Mouse (Mus musculus) embryonic stem cell, embryonic (primary cell): ENCODE measurements around the gene Hint3.

ENCODE experiments used
- CTCF ChIA-PET, 4 experiments: fragments of 300-600 bp in 2 of 4; fragments of 350-600 bp in 2 of 4; sonication (Branson Sonifier 250); formaldehyde crosslinking; loops; one replicate each; lab custom pipeline; 2022; ENCODE audit warnings: inconsistent platforms in 2 of 4; lab: Charles Lee
- POLR2A ChIA-PET, 4 experiments: fragments of 300-600 bp in 2 of 4; fragments of 350-600 bp in 2 of 4; sonication (Branson Sonifier 250); formaldehyde crosslinking; loops; one replicate each; lab custom pipeline; 2022; ENCODE audit warnings: antibody characterized with exemption in 4 of 4, inconsistent platforms in 1 of 4; lab: Charles Lee

Gene Hint3

DNA sequence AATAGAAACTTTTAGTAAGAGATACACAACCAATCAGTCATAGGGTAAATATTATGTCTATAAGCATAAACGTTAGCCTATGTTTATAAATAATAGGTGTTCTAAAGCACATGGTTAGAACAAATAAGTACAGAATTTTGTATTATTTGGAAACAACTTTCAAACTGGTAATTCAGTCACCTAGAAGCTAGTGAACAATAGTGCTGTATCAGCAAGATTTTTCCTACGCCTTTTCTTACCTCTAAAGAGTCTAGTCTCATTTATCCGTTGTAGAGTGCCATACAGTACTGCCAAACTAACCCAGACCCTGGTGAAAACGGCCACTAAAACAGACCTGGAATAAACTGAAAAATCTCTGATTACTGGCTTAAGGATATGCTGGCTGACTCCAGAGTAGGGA is 16.4 kb downstream of the Hint3 start:
- ChIA-PET CTCF (no interaction called here), POLR2A (interaction anchor here in 1 of 4 experiments (3.8 kb wide), 1 partner anchor 12 kb away, joined by 20 read pairs; the partner anchor contains the start of gene Trmt11)

DNA sequence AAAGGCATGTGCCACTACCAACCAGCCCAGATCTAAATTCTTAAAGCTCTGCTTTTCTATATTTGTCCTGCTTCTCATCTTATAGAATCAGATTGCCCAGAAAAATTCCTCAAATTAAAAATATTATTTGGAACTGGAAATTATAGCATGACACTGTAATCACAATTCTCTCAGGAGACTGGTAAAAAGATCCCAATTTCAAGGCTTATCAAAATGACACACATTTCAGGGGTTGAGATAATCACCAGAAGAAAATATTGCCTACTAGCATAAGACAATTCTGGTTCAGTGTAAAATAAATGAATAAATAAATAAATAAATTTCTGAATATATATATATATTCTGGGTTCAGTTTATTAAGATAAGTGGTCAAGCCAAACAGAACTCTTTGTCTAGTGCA is 19.8 kb downstream of the Hint3 start:
- POLR2A ChIA-PET = interaction anchor here in 2 of 4 experiments (0.9 to 3.8 kb wide), 4 partner anchors 9 to 17 kb away, joined by 4 to 20 read pairs (median 4); partner anchors contain the start of gene Trmt11 (in 2 of the 2)

DNA sequence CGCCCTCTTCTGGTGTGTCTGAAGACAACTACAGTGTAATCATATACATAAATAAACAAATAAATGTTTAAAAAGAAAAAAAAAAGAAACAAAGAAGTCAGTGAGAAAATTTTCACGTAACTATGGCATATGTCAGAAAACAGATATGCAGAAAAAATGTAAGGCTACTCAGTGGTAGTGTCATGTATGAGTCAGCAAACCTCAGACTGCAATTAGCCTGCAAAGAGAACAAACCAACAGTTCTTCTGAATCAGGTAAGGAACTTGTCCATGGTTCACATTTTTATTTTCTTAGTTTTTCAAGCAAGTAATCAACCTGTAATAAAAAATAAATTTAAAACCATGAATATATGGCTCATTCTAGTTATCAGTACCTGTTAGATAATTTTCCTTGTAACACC is 21.3 kb downstream of the Hint3 start:
- ChIA-PET POLR2A (no interaction called here), CTCF (no interaction called here)

More for the DNA sequence above, 19.8 kb downstream of the Hint3 start:
- CTCF ChIA-PET = no interaction called here

DNA sequence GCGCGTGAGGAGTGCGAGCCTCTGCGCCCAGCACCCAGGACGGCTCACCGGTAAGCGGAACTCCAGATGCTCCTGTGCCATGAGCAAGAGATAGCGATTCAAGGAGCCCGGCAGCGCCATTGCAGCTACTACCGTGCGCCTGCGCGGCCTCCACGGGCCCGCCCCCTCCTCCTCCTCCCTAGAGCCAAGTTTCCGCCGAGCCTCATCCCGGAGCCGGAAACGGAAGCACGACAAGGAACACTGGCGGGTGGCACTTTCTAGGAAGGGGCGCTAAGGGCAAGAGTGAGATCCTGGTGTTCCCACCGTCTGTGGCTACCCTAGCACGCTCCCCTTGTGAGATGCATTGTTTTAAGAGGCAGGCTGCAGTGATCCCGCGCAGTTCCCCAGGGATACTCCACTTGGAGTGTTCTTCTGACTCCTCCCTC is 28.9 kb downstream of the Hint3 start, which contains the start of gene Trmt11:
TSS of gene Trmt11 (minus strand) at position 208 of the 425 bp plus-strand sequence.
- CTCF ChIA-PET = interaction anchor here in 1 of 4 experiments (0.7 kb wide), 1 partner anchor 919 kb away, joined by 8 read pairs; no protein-coding TSS in a partner anchor

DNA sequence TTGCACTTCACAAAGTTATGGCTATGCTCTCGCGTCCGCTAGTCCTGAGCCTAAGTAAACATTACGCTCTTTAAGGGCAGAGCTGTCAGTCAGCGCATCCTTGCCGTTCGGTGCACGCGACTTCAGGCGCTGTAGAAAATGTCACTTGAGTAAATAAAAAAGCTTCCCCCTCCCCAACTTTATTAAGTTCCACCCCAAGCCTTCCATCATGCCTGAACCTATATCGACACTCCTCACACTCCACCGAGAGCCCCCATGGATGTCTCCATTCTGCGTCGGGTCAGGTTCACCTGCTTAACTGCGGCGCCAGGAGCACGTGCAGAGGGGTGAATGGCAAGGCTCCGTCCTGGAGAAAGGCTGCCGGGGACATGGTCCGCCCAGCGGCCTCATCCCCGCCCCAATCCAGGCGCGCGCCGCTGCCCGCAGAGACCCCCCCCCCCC is 29.3 kb downstream of the Hint3 start:
- POLR2A ChIA-PET = interaction anchor here in 3 of 4 experiments (0.6 to 3.7 kb wide), 29 partner anchors 9 to 1287 kb away, joined by 3 to 29 read pairs (median 4); partner anchors contain the start of genes Ncoa7 (in 3 of the 3), Echdc1 (in 1 of the 3) and Hddc2 (in 1 of the 3)
- CTCF ChIA-PET = interaction anchor here in 1 of 4 experiments (0.7 kb wide), 1 partner anchor 920 kb away, joined by 8 read pairs; no protein-coding TSS in a partner anchor

More for the DNA sequence above, 28.9 kb downstream of the Hint3 start, which contains the start of gene Trmt11:
- POLR2A ChIA-PET = interaction anchor here in 3 of 4 experiments (0.6 to 3.7 kb wide), 29 partner anchors 9 to 1287 kb away, joined by 3 to 29 read pairs (median 4); partner anchors contain the start of genes Ncoa7 (in 3 of the 3), Echdc1 (in 1 of the 3) and Hddc2 (in 1 of the 3)

DNA sequence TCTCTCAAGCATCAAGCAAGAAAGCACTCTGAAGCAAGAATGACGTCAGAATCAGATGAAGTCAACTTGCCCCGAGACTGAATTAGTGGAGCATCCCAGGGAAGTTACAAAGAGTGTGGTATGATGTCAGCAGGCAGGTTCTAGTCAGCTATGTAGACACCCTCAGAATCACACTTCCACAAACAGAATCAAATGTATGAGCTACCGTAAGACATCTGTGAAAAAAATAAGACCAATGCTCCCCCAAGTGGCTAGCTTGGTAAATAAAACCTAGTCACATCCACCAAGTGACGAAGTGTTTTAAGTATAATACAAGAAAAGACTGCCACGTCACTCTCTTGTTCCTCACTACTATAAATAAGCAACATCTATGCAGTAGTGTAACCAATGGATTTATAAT is 42.4 kb downstream of the Hint3 start:
- POLR2A ChIA-PET = interaction anchor here in 3 of 4 experiments (0.6 to 3.6 kb wide), 6 partner anchors 11 to 82 kb away, joined by 3 to 16 read pairs (median 4); partner anchors contain the start of gene Trmt11 (in 2 of the 3)
- CTCF ChIA-PET = no interaction called here

DNA sequence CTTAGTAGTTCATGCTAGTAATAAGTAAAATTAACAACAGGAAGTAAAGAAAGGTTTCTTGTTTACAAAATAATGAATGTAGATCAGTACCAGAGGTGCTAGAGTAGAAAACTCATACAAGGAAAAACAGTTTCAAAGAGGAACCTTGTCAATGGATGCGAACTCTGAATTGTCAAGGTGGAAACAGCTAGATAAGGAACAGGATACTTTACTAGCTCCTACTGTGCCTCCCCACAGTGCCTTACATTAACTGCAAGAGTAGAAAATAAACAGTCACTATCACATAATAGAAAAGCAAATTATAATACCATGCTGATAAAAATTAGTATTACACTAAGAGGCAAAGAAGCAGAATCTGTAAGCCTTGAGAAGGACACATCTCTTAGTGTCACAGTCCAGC is 43.7 kb downstream of the Hint3 start:
- CTCF ChIA-PET = no interaction called here

DNA sequence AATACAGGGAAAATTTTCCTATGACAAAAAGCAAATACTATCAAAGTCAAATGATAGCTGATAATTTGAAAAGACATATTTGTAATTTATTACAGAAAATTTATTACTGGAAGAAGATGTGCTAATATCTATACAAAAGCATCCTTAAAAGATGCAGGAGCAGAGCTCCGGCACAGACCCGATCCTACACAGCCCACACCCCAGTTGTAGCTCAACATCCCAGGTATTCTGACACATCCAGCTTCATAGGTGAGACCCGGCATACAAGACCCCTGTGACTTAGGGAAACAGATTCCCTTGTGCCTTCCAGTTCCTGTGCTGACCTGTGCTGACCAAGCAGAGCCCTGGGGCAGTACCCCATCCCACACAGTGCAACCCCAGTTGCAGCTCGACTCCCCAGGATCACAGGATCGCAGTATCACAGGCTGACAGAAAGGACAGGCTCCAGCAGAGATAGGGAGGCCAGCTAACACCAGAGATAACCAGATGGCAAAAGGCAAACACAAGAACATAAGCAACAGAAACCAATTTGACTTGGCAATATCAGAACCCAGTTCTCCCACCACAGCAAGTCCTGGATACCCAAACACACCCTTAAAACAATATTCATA is 51.7 kb downstream of the Hint3 start:
- ChIA-PET POLR2A (interaction anchor here in 1 of 4 experiments (1.0 kb wide), 1 partner anchor 14 kb away, joined by 3 read pairs; no protein-coding TSS in a partner anchor), CTCF (interaction anchor here in 1 of 4 experiments (0.6 kb wide), 1 partner anchor 157 kb away, joined by 3 read pairs; no protein-coding TSS in a partner anchor)

More for the DNA sequence above, 43.7 kb downstream of the Hint3 start:
- POLR2A ChIA-PET = interaction anchor here in 2 of 4 experiments (0.7 to 3.6 kb wide), 2 partner anchors 14 to 15 kb away, joined by 3 to 16 read pairs; partner anchors contain the start of gene Trmt11 (in 1 of the 2)

DNA sequence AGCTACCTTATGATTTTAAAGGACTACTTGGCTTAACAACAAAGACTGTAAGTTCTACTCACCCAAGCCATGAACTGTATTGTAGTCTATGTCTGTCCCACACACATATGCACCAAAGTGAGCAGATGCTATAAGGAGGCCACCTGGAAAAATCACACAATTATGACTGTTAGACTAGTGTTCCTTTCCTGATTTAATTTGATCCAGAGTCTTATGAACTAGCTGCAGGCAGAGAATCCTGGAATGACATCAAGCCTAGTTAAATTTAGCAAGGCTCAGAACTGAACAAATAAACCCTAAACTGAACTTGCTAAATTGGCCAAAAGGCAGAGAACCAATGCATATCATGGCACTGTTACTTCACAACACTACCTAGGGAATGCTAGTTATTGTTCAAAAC is 63.1 kb downstream of the Hint3 start:
- ChIA-PET CTCF (no interaction called here), POLR2A (no interaction called here)

DNA sequence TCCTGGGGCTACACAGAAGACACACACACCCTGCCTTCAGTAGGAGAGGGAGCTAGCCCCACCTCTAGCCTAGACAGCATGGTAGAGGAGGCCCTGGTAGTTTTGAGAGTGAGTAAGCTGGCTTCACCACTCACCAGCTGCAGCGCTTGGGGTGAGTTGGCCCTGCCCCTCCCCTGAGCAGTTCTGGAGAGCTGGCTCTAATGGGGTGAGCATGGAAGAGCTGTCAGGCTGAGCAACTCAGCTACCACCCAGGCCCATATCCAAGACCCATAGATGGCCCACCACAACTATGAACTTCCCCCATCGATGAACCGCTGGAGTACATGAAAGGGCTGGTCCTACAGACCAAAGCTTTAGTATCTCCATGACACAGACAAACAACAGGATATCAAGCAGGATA is 64.8 kb downstream of the Hint3 start:
- CTCF ChIA-PET = no interaction called here
- POLR2A ChIA-PET = no interaction called here
